Mouse (Mus musculus) testis, adult 2 months (tissue): Measurements from ENCODE around the gene Ism1. TPM values are rescaled to one million over a fixed set of nuclear protein-coding genes. Genes with fewer than 3 reads are reported as not detected.

Experiments used
- H3K27ac ChIP-seq: fragments of 200-500 bp; 2 replicates; pipeline ENCODE4 v1.5.1; 2012; ENCODE audit warnings: low read depth, low read length; ENCODE audit not compliant: control insufficient read depth, insufficient read depth
- H3K27me3 ChIP-seq: fragments of 200-500 bp; 2 replicates; pipeline ENCODE4 v1.6.1; 2012; ENCODE audit warnings: mild to moderate bottlenecking, low read length, moderate library complexity; ENCODE audit not compliant: control insufficient read depth, insufficient read depth
- H3K36me3 ChIP-seq: fragments of 200-500 bp; 2 replicates; pipeline ENCODE4 v1.6.1; 2012; ENCODE audit warnings: mild to moderate bottlenecking, low read length; ENCODE audit not compliant: control insufficient read depth, insufficient read depth
- H3K4me1 ChIP-seq: fragments of 200-500 bp; 2 replicates; pipeline ENCODE4 v1.6.1; 2012; ENCODE audit warnings: low read length; ENCODE audit not compliant: control insufficient read depth, insufficient read depth
- H3K4me3 ChIP-seq: fragments of 200-500 bp; 2 replicates; pipeline ENCODE4 v1.5.1; 2012; ENCODE audit warnings: low read depth, mild to moderate bottlenecking, low read length, moderate library complexity, mixed read lengths; ENCODE audit not compliant: control insufficient read depth
- CTCF ChIP-seq: fragments of 200-500 bp; IDR thresholded peaks from 2 replicates; pipeline ENCODE4 v1.5.1; 2012; ENCODE audit warnings: low read depth, mild to moderate bottlenecking, inconsistent platforms, low read length, moderate library complexity; ENCODE audit not compliant: control insufficient read depth, insufficient read depth, insufficient replicate concordance
- POLR2A ChIP-seq: fragments of 200-500 bp; IDR thresholded peaks from 2 replicates; pipeline ENCODE4 v1.6.1; 2012; ENCODE audit warnings: low read depth, mild to moderate bottlenecking, inconsistent platforms, low read length, moderate library complexity; ENCODE audit not compliant: control insufficient read depth
- polyA plus RNA-seq: library from polyadenylated mRNA; depleted of rRNA; stranded (reverse); fragments of >200 nt; gene quantifications from 2 replicates; pipeline ENCODE4 v1.2.3, GENCODE M21; 2012; rRNA removed

Ism1 gene
- polyA plus RNA-seq, result 0.15 and 0.41 TPM in 2 replicates

- Histone ChIP-seq H3K27ac (no peak within 1 kb of the TSS), H3K4me1 (peaks cover 19% of the 10 kb centered on the region), H3K27me3 (peaks cover 5% of the 10 kb centered on the region; the same call in 1 of the 2 replicates), H3K36me3 (no peaks in the 10 kb centered on the region), H3K4me3 (peak within 1 kb of the TSS; percentile 82)
- no peak for TF ChIP-seq CTCF
- TF ChIP-seq POLR2A, result no peak
These were observed at the start of gene Ism1 for GRCm38 (mm10) chr2:139677809-139678274. Ism1 (plus strand) TSS chr2:139678178.

GRCm38 (mm10) chr2:139628731-139629130 lies 49.2 kb upstream of the Ism1 start:
- no peaks in the 10 kb centered on the region for H3K4me1 ChIP-seq
- H3K4me3 ChIP-seq, result no peak overlapping the region
- no peaks in the 10 kb centered on the region for H3K27me3 ChIP-seq
- no peak overlapping the region for H3K27ac ChIP-seq
- no peaks in the 10 kb centered on the region for H3K36me3 ChIP-seq
- TF ChIP-seq POLR2A (no peak), CTCF (no peak)

- H3K4me1 ChIP-seq, result no peaks in the 10 kb centered on the region
- H3K27ac ChIP-seq, result no peak overlapping the region
- no peaks in the 10 kb centered on the region for H3K27me3 ChIP-seq
- no peak overlapping the region for H3K4me3 ChIP-seq
- TF ChIP-seq CTCF (no peak), POLR2A (no peak)
- H3K36me3 ChIP-seq, result no peaks in the 10 kb centered on the region
These were observed 48.3 kb upstream of the Ism1 start for GRCm38 (mm10) chr2:139629653-139630052.

- no peak for TF ChIP-seq CTCF
- TF ChIP-seq POLR2A, result no peak
- Histone ChIP-seq H3K4me1 (no peaks in the 10 kb centered on the region), H3K36me3 (no peaks in the 10 kb centered on the region)
These were observed 43.5 kb upstream of the Ism1 start for GRCm38 (mm10) chr2:139634506-139634905.

GRCm38 (mm10) chr2:139637861-139638260 lies 40.1 kb upstream of the Ism1 start:
- Histone ChIP-seq H3K36me3 (no peaks in the 10 kb centered on the region), H3K27ac (no peak overlapping the region), H3K27me3 (no peaks in the 10 kb centered on the region), H3K4me1 (no peaks in the 10 kb centered on the region), H3K4me3 (no peak overlapping the region)
- no peak for TF ChIP-seq POLR2A
- no peak for TF ChIP-seq CTCF

More at GRCm38 (mm10) chr2:139634506-139634905, 43.5 kb upstream of the Ism1 start:
- no peak overlapping the region for H3K4me3 ChIP-seq
- no peak overlapping the region for H3K27ac ChIP-seq
- H3K27me3 ChIP-seq, result no peaks in the 10 kb centered on the region

- Histone ChIP-seq H3K27ac (no peak overlapping the region), H3K4me1 (no peaks in the 10 kb centered on the region), H3K36me3 (no peaks in the 10 kb centered on the region), H3K27me3 (no peaks in the 10 kb centered on the region), H3K4me3 (no peak overlapping the region)
- TF ChIP-seq POLR2A, result no peak
These were observed 36.1 kb upstream of the Ism1 start for GRCm38 (mm10) chr2:139641757-139642385.

GRCm38 (mm10) chr2:139649518-139649917 lies 28.5 kb upstream of the Ism1 start:
- no peaks in the 10 kb centered on the region for H3K27me3 ChIP-seq
- H3K4me1 ChIP-seq, result no peaks in the 10 kb centered on the region
- H3K36me3 ChIP-seq, result no peaks in the 10 kb centered on the region
- H3K27ac ChIP-seq, result no peak overlapping the region
- H3K4me3 ChIP-seq, result no peak overlapping the region
- TF ChIP-seq POLR2A (no peak), CTCF (no peak)

- TF ChIP-seq CTCF, result no peak
- TF ChIP-seq POLR2A, result no peak
- Histone ChIP-seq H3K4me3 (no peak overlapping the region), H3K36me3 (no peaks in the 10 kb centered on the region), H3K27ac (no peak overlapping the region), H3K27me3 (no peaks in the 10 kb centered on the region), H3K4me1 (no peaks in the 10 kb centered on the region)
These were observed 21.2 kb upstream of the Ism1 start for GRCm38 (mm10) chr2:139656750-139657149.
